Mouse (Mus musculus): Measurements from ENCODE around the gene Cyp4f14. TPM values are rescaled to one million over a fixed set of nuclear protein-coding genes. Genes with fewer than 3 reads are reported as not detected.

Cyp4f14 gene
- 364 and 1,373 TPM in 2 replicates for polyA plus RNA-seq (2012; rRNA removed)

DNA sequence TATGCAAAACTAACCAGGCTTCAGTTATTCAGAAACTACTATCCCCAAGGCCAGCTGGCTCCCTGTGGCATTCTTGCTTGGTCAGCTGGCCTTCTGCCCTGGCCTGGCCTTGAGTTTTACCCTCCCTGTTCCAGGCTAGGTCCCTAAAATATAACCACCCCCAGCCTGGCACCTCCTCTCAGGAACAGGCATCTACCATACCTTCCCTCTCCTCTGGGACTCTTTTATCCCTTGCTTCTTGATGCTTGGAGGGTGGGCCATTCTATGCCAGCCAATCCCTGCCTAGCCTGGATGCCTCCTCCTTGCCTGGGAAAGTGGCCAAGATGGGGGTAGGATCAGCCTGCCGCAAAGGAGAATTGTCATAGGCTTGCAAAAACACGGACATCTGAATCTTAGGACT is at the start of gene Cyp4f14:
Gene Cyp4f14 (minus strand): TSS at position 212 of the 400 bp plus-strand sequence.
- peaks cover 19% of the 10 kb centered on the region for H3K36me3 ChIP-seq (ENCODE audit: control insufficient read depth, insufficient read depth, low read length)
- 28% methylated on average over 2 of the region's 2 CpGs for WGBS
- TF ChIP-seq POLR2A (IDR thresholded peaks at IDR 0.05; ENCODE audit: low read depth, low read length) (peak; percentile 93; the same call in 1 of the 2 replicates), CTCF (IDR thresholded peaks at IDR 0.05; ENCODE audit: extremely low read depth, insufficient read length, insufficient replicate concordance, low read depth, low read length) (no peak)
- peak within 1 kb of the TSS; percentile 57 for H3K4me3 ChIP-seq (ENCODE audit: low read depth, low read length)
- H3K27ac ChIP-seq (ENCODE audit: insufficient read depth, low read depth, low read length): peak within 1 kb of the TSS; percentile 89
- peaks cover 26% of the 10 kb centered on the region; the same call in 1 of the 2 replicates for H3K4me1 ChIP-seq (ENCODE audit: control insufficient read depth, insufficient read depth, insufficient read length, low read length)
- H3K27me3 ChIP-seq (ENCODE audit: control insufficient read depth, insufficient read depth, low read length): no peaks in the 10 kb centered on the region

DNA sequence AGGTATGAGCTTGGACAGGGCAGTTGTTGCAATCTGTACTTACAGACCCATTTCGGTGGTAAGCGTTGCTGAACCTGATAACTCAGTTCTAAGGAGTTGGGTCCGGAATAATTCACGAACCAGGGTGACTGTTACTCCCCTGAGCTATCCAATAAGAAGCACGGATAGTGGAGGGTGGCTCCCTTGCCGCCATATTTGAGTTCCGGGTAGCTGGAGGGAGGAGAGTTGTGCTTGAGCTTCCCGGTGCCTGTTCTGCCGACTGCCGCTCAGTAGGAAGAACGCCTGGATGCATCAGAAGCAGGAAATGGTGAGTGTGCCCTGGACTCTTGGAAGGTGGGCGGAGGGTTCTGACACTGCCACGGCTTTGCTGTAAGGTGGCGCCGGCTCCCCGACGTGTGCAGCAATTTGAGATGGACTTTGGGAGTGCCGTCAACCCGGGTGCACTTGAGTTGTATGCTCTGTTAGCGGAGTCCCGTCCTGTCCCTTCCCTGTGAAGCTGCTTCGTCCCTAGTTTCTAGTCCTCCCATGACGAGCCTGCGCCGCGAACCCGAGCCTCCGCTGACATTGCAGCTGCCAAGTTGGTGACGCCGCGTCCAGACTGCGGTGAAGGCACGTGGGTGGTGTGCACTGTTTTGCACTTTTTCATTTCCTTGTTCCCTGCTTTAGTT is 48.6 kb upstream of the Cyp4f14 start, which contains the start of gene Zfp472:
Gene Zfp472 (plus strand): TSS at position 192 of the 668 bp plus-strand sequence.
- Histone ChIP-seq H3K4me1 (ENCODE audit: control insufficient read depth, insufficient read depth, insufficient read length, low read length) (peaks cover 9% of the 10 kb centered on the region), H3K36me3 (ENCODE audit: control insufficient read depth, insufficient read depth, low read length) (no peaks in the 10 kb centered on the region), H3K27me3 (ENCODE audit: control insufficient read depth, insufficient read depth, low read length) (no peaks in the 10 kb centered on the region), H3K27ac (ENCODE audit: insufficient read depth, low read depth, low read length) (peak within 1 kb of the TSS; percentile 86), H3K4me3 (ENCODE audit: low read depth, low read length) (peak within 1 kb of the TSS; percentile 92)
- under 1% methylated on average over 33 of the region's 33 CpGs for WGBS
- TF ChIP-seq CTCF (IDR thresholded peaks at IDR 0.05; ENCODE audit: extremely low read depth, insufficient read length, insufficient replicate concordance, low read depth, low read length) (no peak), POLR2A (IDR thresholded peaks at IDR 0.05; ENCODE audit: low read depth, low read length) (peak; percentile 48; the same call in 1 of the 2 replicates)

DNA sequence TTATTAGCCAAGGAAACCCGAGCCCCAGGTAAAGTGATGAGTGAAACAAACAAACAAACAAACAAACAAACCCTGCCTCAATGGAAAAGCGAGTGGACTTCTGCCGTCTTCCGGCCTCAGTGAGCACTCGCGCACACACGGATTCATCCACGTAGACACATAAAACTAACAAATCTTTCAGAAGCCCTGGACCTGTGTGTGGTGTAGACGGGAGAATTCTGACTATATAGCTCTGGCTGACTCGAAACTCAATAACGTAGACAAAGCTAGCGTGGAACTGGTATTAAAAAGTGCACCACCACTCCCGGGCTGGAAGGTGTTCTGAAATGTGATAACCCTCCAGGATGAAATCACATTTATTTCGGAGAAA is 48.1 kb upstream of the Cyp4f14 start:
- no peaks in the 10 kb centered on the region for H3K36me3 ChIP-seq (ENCODE audit: control insufficient read depth, insufficient read depth, low read length)
- peak overlapping the region; percentile 92 for H3K4me3 ChIP-seq (ENCODE audit: low read depth, low read length)
- 0% methylated on average over 14 of the region's 14 CpGs for WGBS
- peaks cover 9% of the 10 kb centered on the region for H3K4me1 ChIP-seq (ENCODE audit: control insufficient read depth, insufficient read depth, insufficient read length, low read length)
- H3K27me3 ChIP-seq (ENCODE audit: control insufficient read depth, insufficient read depth, low read length): no peaks in the 10 kb centered on the region
- no peak for TF ChIP-seq CTCF (IDR thresholded peaks at IDR 0.05; ENCODE audit: extremely low read depth, insufficient read length, insufficient replicate concordance, low read depth, low read length)
- TF ChIP-seq POLR2A (IDR thresholded peaks at IDR 0.05; ENCODE audit: low read depth, low read length): no peak
- H3K27ac ChIP-seq (ENCODE audit: insufficient read depth, low read depth, low read length): peak overlapping the region; percentile 64

DNA sequence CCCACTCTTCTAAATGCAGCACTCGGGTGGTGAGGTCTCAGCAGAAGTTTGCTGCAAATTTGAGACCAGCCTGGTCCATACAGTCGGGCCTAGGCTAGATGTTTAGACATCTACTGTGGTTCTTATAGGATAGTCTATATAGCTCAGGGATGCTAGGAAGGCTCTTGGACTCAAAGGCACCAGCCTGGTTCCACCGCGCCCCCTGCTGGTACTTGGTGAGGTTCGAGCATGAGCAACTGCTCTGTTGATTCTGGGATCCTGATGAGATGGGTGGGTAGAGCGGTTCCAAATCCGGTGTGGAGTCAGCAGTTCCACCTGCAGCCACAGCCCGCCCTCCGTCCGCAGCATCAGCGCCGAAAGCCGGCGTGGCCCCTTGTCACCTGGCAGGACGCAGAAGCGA is 34.3 kb upstream of the Cyp4f14 start:
- Histone ChIP-seq H3K4me3 (ENCODE audit: low read depth, low read length) (no peak overlapping the region), H3K36me3 (ENCODE audit: control insufficient read depth, insufficient read depth, low read length) (no peaks in the 10 kb centered on the region), H3K27ac (ENCODE audit: insufficient read depth, low read depth, low read length) (no peak overlapping the region), H3K4me1 (ENCODE audit: control insufficient read depth, insufficient read depth, insufficient read length, low read length) (peaks cover 8% of the 10 kb centered on the region), H3K27me3 (ENCODE audit: control insufficient read depth, insufficient read depth, low read length) (no peaks in the 10 kb centered on the region)
- 18% methylated on average over 16 of the region's 16 CpGs for WGBS
- no peak for TF ChIP-seq POLR2A (IDR thresholded peaks at IDR 0.05; ENCODE audit: low read depth, low read length)
- TF ChIP-seq CTCF (IDR thresholded peaks at IDR 0.05; ENCODE audit: extremely low read depth, insufficient read length, insufficient replicate concordance, low read depth, low read length): peak; percentile 85; the same call in 1 of the 2 replicates

DNA sequence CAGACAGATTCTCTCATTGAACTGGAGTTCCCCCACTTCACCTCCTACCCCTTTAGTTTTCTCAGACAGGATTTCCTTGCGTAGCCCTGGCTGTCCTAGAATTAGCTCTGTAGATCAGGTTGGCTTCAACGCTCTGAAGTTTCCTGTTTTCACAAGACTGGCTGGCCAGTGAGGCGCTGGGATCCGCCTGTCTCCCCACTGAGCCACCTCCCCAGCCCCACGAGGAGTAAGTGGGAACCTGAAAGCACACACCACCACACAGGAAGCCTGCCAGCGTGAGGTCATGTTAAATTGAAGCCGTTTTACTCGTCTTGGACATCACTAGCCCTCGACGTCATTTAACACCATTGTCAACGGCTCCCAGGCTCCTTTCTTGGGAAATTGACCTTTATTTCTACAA is 33.9 kb upstream of the Cyp4f14 start:
- no peak for TF ChIP-seq CTCF (IDR thresholded peaks at IDR 0.05; ENCODE audit: extremely low read depth, insufficient read length, insufficient replicate concordance, low read depth, low read length)
- no peak for TF ChIP-seq POLR2A (IDR thresholded peaks at IDR 0.05; ENCODE audit: low read depth, low read length)
- Histone ChIP-seq H3K27ac (ENCODE audit: insufficient read depth, low read depth, low read length) (no peak overlapping the region), H3K27me3 (ENCODE audit: control insufficient read depth, insufficient read depth, low read length) (no peaks in the 10 kb centered on the region), H3K4me1 (ENCODE audit: control insufficient read depth, insufficient read depth, insufficient read length, low read length) (peaks cover 12% of the 10 kb centered on the region), H3K36me3 (ENCODE audit: control insufficient read depth, insufficient read depth, low read length) (no peaks in the 10 kb centered on the region), H3K4me3 (ENCODE audit: low read depth, low read length) (no peak overlapping the region)
- 75% methylated on average over 11 of the region's 11 CpGs for WGBS

DNA sequence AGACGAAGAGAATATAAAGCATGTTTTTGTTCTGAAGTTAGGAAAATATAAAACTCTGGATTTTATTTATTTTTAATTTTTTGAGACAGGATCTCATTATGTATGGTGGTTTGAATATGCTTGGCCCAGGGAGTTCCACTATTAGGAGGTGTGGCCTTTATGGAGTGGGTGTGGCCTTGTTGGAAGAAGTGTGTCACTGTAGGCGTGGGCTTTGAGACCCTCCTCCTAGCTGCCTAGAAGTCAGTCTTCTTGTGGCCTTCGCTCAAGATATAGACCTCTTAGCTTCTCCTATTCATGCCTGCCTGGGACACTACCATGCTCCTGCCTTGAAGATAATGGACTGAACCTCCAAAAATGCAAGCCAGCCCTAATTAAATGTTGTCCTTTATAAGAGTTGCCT is 33.0 kb upstream of the Cyp4f14 start:
- no peak for TF ChIP-seq POLR2A (IDR thresholded peaks at IDR 0.05; ENCODE audit: low read depth, low read length)
- TF ChIP-seq CTCF (IDR thresholded peaks at IDR 0.05; ENCODE audit: extremely low read depth, insufficient read length, insufficient replicate concordance, low read depth, low read length): no peak
- Histone ChIP-seq H3K27ac (ENCODE audit: insufficient read depth, low read depth, low read length) (no peak overlapping the region), H3K27me3 (ENCODE audit: control insufficient read depth, insufficient read depth, low read length) (no peaks in the 10 kb centered on the region), H3K4me3 (ENCODE audit: low read depth, low read length) (no peak overlapping the region), H3K4me1 (ENCODE audit: control insufficient read depth, insufficient read depth, insufficient read length, low read length) (peaks cover 16% of the 10 kb centered on the region), H3K36me3 (ENCODE audit: control insufficient read depth, insufficient read depth, low read length) (no peaks in the 10 kb centered on the region)
- WGBS: 78% methylated on average over 3 of the region's 3 CpGs

DNA sequence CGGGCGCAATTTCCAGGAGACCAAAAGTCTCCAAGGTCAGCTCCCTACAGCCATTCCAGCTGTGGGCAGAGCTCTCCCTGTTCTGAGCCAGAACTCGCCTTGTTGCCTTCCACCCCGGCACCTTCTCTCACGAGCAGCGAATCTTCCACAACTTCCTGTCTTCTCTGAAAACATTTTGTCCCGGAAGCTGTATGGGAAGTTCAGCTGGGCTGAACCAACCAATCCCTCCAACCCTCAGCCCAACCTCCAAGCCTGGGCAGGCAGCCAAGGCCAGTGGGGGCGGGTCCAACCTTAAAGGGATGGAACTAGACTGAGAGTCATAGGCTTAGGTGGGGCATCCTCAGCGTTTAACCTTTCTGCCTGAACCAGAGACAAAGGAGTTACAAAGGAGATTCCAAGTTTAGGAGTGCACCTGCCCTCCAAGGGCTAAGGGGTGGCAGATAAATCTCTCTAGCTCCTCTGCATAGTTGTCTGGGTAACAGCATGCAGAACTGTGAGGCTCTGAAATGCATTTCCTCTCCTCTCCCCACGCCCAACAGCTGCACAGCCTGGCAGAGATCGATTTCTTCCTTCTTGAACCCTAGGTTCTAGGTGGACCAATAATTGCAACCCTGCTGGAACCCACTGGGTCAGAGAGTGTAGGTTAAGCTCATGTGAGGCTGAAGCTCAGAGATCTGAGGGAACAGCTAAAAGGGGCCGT is 30.2 kb upstream of the Cyp4f14 start, which contains the start of gene Cyp4f13:
Gene Cyp4f13 (minus strand): TSS at position 188 of the 700 bp plus-strand sequence.
- Histone ChIP-seq H3K36me3 (ENCODE audit: control insufficient read depth, insufficient read depth, low read length) (0 out of 2 replicates have a peak, but pooled peaks cover 1% of the 10 kb centered on the region), H3K4me1 (ENCODE audit: control insufficient read depth, insufficient read depth, insufficient read length, low read length) (peaks cover 25% of the 10 kb centered on the region), H3K27ac (ENCODE audit: insufficient read depth, low read depth, low read length) (peak within 1 kb of the TSS; percentile 96), H3K4me3 (ENCODE audit: low read depth, low read length) (peak within 1 kb of the TSS; percentile 85), H3K27me3 (ENCODE audit: control insufficient read depth, insufficient read depth, low read length) (no peaks in the 10 kb centered on the region)
- peak; percentile 91; the same call in 1 of the 2 replicates for TF ChIP-seq POLR2A (IDR thresholded peaks at IDR 0.05; ENCODE audit: low read depth, low read length)
- no peak for TF ChIP-seq CTCF (IDR thresholded peaks at IDR 0.05; ENCODE audit: extremely low read depth, insufficient read length, insufficient replicate concordance, low read depth, low read length)
- 2% methylated on average over 12 of the region's 12 CpGs for WGBS

Measured in small intestine, adult 2 months (tissue).